Mouse (Mus musculus): ENCODE data around the gene Igfbp7. TPM values are rescaled to one million over a fixed set of nuclear protein-coding genes. Genes with fewer than 3 reads are reported as not detected.

Igfbp7 gene
- polyA plus RNA-seq (2012; rRNA removed): 16.2 and 27.7 TPM in 2 replicates

GRCm38 (mm10) chr5:77407341-77408298 is at the start of gene Igfbp7:
Gene Igfbp7 (minus strand): TSS chr5:77408041.

GRCm38 (mm10) chr5:77309924-77310772 is 97.7 kb downstream of the Igfbp7 start, which contains the start of the genes Noa1 and Polr2b:
Gene Noa1 (minus strand): TSS chr5:77310084.
Gene Polr2b (plus strand): TSS chr5:77310147.

Other genes starting within 250 kb of the Igfbp7 start
- 0.38 and 1.3 TPM in 2 replicates for gene Spink2, start 196.6 kb downstream of the Igfbp7 start, polyA plus RNA-seq (2012; rRNA removed)
- gene Rest, start 142.6 kb downstream of the Igfbp7 start, polyA plus RNA-seq (2012; rRNA removed): 18.6 and 28.5 TPM in 2 replicates
- gene Noa1, start 98.0 kb downstream of the Igfbp7 start, polyA plus RNA-seq (2012; rRNA removed): 20.3 and 26.1 TPM in 2 replicates
- 83.9 and 105 TPM in 2 replicates for gene Polr2b, start 97.9 kb downstream of the Igfbp7 start, polyA plus RNA-seq (2012; rRNA removed)